Mouse (Mus musculus): ENCODE data around the gene L2hgdh. TPM values are rescaled to one million over a fixed set of nuclear protein-coding genes. Genes with fewer than 3 reads are reported as not detected.
"Not testable (repeated sequence)": the region's sequence is repeated elsewhere in the genome, so short reads cannot be mapped to it uniquely, and the experiment has no call there.

L2hgdh gene
- polyA plus RNA-seq, 1 experiment, result 6.8 TPM

GRCm38 (mm10) chr12:69674576-69675537 is 49.8 kb downstream of the L2hgdh start:
- Histone ChIP-seq H3K4me1 (ENCODE audit: control insufficient read depth, insufficient read depth, low read length) (no peaks in the 10 kb centered on the region; the same call in 1 of the 2 replicates), H3K4me3 (replicated peaks; ENCODE audit: control insufficient read depth, low read depth, low read length) (no peak overlapping the region), H3K27ac (ENCODE audit: control insufficient read depth, insufficient read depth, low read depth, low read length, poor library complexity) (no peak overlapping the region)
- TF ChIP-seq CTCF (IDR thresholded peaks at IDR 0.05; ENCODE audit: control insufficient read depth, insufficient read depth, low read length), result no peak
- TF ChIP-seq POLR2A (IDR thresholded peaks at IDR 0.05; ENCODE audit: borderline replicate concordance, control insufficient read depth, low read depth, low read length), result no peak
- WGBS, result 83% methylated on average over 10 of the region's 10 CpGs

DNA sequence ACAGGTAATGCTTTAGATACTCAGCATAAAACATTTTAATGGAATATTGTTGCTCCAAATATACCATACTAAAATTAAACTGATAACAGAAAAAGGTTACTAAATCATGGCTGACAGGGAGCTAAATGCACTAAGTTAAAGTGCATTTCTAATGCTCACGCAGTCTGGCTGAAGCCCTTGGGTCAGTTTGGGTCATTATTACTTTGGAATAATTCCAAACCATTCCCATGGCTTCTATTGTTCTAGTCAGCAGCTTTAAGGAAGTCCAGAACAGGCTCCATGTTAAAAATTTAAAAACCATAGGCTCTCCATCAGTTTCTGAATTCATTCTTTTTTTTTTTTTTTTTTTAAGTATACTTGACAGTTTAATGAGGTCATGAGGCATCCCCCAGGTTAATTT is 50.5 kb downstream of the L2hgdh start:
- no peak for TF ChIP-seq CTCF (IDR thresholded peaks at IDR 0.05; ENCODE audit: control insufficient read depth, insufficient read depth, low read length)
- no peak for TF ChIP-seq POLR2A (IDR thresholded peaks at IDR 0.05; ENCODE audit: borderline replicate concordance, control insufficient read depth, low read depth, low read length)
- Histone ChIP-seq H3K4me1 (ENCODE audit: control insufficient read depth, insufficient read depth, low read length) (no peaks in the 10 kb centered on the region; the same call in 1 of the 2 replicates), H3K27ac (ENCODE audit: control insufficient read depth, insufficient read depth, low read depth, low read length, poor library complexity) (no peak overlapping the region), H3K4me3 (replicated peaks; ENCODE audit: control insufficient read depth, low read depth, low read length) (no peak overlapping the region)
- WGBS, result 96% methylated on average over 1 of the region's 1 CpGs

DNA sequence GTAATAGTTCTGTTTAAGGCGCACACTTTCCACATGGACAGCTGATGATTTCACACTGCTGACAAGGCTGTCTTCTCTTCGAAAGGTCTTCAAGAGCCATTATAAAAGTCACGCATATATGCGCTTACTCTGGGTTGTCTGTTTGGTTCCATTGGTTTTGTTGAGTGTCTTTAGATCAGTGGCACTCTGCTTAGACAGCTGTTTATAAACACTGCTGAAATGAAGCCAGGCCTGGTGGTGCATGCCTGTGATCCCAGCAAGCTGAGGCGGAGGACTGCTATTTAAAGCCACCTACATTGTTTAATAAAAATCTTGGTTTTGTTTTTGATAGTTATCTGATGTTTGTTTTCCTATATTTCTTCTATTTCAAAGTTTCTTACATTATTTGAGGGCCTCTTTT is 58.0 kb downstream of the L2hgdh start:
- TF ChIP-seq POLR2A (IDR thresholded peaks at IDR 0.05; ENCODE audit: borderline replicate concordance, control insufficient read depth, low read depth, low read length) (no peak), CTCF (IDR thresholded peaks at IDR 0.05; ENCODE audit: control insufficient read depth, insufficient read depth, low read length) (no peak)

GRCm38 (mm10) chr12:69661658-69662057 is 63.0 kb downstream of the L2hgdh start:
- H3K27ac ChIP-seq (ENCODE audit: control insufficient read depth, insufficient read depth, low read depth, low read length, poor library complexity), result no peak overlapping the region
- WGBS, result 89% methylated on average over 5 of the region's 5 CpGs
- no peaks in the 10 kb centered on the region for H3K4me1 ChIP-seq (ENCODE audit: control insufficient read depth, insufficient read depth, low read length)
- no peak overlapping the region for H3K4me3 ChIP-seq (replicated peaks; ENCODE audit: control insufficient read depth, low read depth, low read length)
- TF ChIP-seq CTCF (IDR thresholded peaks at IDR 0.05; ENCODE audit: control insufficient read depth, insufficient read depth, low read length) (no peak), POLR2A (IDR thresholded peaks at IDR 0.05; ENCODE audit: borderline replicate concordance, control insufficient read depth, low read depth, low read length) (no peak)

More for the DNA sequence above, 58.0 kb downstream of the L2hgdh start:
- Histone ChIP-seq H3K4me3 (replicated peaks; ENCODE audit: control insufficient read depth, low read depth, low read length) (no peak overlapping the region), H3K4me1 (ENCODE audit: control insufficient read depth, insufficient read depth, low read length) (no peaks in the 10 kb centered on the region; the same call in 1 of the 2 replicates), H3K27ac (ENCODE audit: control insufficient read depth, insufficient read depth, low read depth, low read length, poor library complexity) (no peak overlapping the region)
- WGBS, result 93% methylated on average over 5 of the region's 5 CpGs

GRCm38 (mm10) chr12:69653973-69654372 is 70.7 kb downstream of the L2hgdh start:
- H3K4me1 ChIP-seq (ENCODE audit: control insufficient read depth, insufficient read depth, low read length); H3K27ac ChIP-seq (ENCODE audit: control insufficient read depth, insufficient read depth, low read depth, low read length, poor library complexity); H3K4me3 ChIP-seq (replicated peaks; ENCODE audit: control insufficient read depth, low read depth, low read length): not testable (repeated sequence)

GRCm38 (mm10) chr12:69649511-69649910 is 75.2 kb downstream of the L2hgdh start:
- no peak overlapping the region for H3K4me3 ChIP-seq (replicated peaks; ENCODE audit: control insufficient read depth, low read depth, low read length)
- no peak overlapping the region for H3K27ac ChIP-seq (ENCODE audit: control insufficient read depth, insufficient read depth, low read depth, low read length, poor library complexity)
- TF ChIP-seq CTCF (IDR thresholded peaks at IDR 0.05; ENCODE audit: control insufficient read depth, insufficient read depth, low read length), result no peak
- H3K4me1 ChIP-seq (ENCODE audit: control insufficient read depth, insufficient read depth, low read length), result no peaks in the 10 kb centered on the region; the same call in 1 of the 2 replicates
- 81% methylated on average over 8 of the region's 8 CpGs for WGBS

GRCm38 (mm10) chr12:69645821-69646616 is 78.7 kb downstream of the L2hgdh start:
- 74% methylated on average over 8 of the region's 8 CpGs for WGBS
- H3K4me1 ChIP-seq (ENCODE audit: control insufficient read depth, insufficient read depth, low read length), result no peaks in the 10 kb centered on the region; the same call in 1 of the 2 replicates
- no peak overlapping the region for H3K4me3 ChIP-seq (replicated peaks; ENCODE audit: control insufficient read depth, low read depth, low read length)
- TF ChIP-seq CTCF (IDR thresholded peaks at IDR 0.05; ENCODE audit: control insufficient read depth, insufficient read depth, low read length) (no peak), POLR2A (IDR thresholded peaks at IDR 0.05; ENCODE audit: borderline replicate concordance, control insufficient read depth, low read depth, low read length) (no peak)
- no peak overlapping the region for H3K27ac ChIP-seq (ENCODE audit: control insufficient read depth, insufficient read depth, low read depth, low read length, poor library complexity)

DNA sequence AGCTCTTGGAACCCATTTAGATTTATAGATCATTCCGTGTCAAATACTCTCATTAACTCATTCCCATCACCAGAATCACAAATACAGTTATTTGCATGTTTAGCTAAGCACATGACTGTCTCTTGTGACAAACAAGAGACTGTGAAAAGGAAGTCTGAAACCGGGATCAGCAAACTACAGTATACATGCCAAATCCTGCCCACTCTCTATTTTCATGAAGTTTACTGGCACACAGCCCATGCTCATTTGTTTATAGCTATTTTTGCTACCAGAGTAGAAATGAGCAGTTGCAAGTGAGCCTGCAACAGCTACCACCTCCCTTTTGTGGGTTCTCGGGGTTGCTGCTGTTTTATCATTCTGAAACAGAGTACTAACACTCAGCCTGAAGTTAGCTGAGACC is 79.8 kb downstream of the L2hgdh start:
- Histone ChIP-seq H3K4me3 (replicated peaks; ENCODE audit: control insufficient read depth, low read depth, low read length) (no peak overlapping the region), H3K27ac (ENCODE audit: control insufficient read depth, insufficient read depth, low read depth, low read length, poor library complexity) (no peak overlapping the region), H3K4me1 (ENCODE audit: control insufficient read depth, insufficient read depth, low read length) (no peaks in the 10 kb centered on the region; the same call in 1 of the 2 replicates)
- WGBS, result 69% methylated on average over 3 of the region's 3 CpGs
- TF ChIP-seq CTCF (IDR thresholded peaks at IDR 0.05; ENCODE audit: control insufficient read depth, insufficient read depth, low read length) (no peak), POLR2A (IDR thresholded peaks at IDR 0.05; ENCODE audit: borderline replicate concordance, control insufficient read depth, low read depth, low read length) (no peak)

Data from bone marrow, adult 2 months (tissue).